Mouse (Mus musculus) embryonic fibroblast, embryonic 13.5 days (primary cell): ENCODE measurements at regions not wholly inside any gene's neighbourhood (a gene's known extent, or its start where the extent isn't known, plus 50 kb on each side); places are given as distances from the start of the nearest gene placed in this dataset.

Experiments
- CTCF ChIP-seq: IDR thresholded peaks from 2 replicates; pipeline ENCODE4 v1.5.1; 2011; ENCODE audit warnings: mild to moderate bottlenecking, control low read depth, low read length, moderate library complexity, borderline replicate concordance; ENCODE audit not compliant: insufficient read depth
- POLR2A ChIP-seq: IDR thresholded peaks from 2 replicates; pipeline ENCODE4 v1.6.1; 2011; ENCODE audit warnings: low read depth, mild to moderate bottlenecking, control low read depth, low read length, moderate library complexity

DNA sequence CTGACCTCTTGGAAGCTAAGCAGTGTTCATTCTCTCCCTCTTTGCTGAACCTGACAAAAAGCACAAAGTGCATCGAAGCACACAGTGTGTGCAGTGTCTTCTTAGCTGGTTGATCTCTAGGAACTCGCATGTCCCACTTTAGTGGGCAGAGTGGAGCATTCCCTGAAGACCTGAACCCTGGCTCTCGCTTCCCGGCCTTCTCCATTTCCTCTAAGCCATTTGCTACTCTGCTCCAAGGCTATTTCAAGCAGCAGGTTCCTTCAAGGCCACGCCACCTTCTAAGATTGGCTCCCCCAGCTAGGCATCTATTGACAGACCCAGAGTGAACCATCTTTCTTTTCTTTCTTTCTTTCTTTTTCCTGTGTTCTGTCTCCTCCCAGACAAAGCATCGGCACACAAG, 71.8 kb downstream of the Zfp36l1 start:
- TF ChIP-seq CTCF (no peak), POLR2A (no peak)
